Mouse (Mus musculus) urinary bladder, postnatal 36 days (tissue): ENCODE measurements around the gene Rnf2.
"Not testable (repeated sequence)": the region's sequence is repeated elsewhere in the genome, so short reads cannot be mapped to it uniquely, and the experiment has no call there.

Experiments used
- DNase-seq, 2 experiments: peaks; one replicate each; pipeline ENCODE4 v3.0.0; 2022; ENCODE audit warnings: low spot score in 2 of 2, mixed read lengths in 1 of 2

Rnf2 gene

GRCm38 (mm10) chr1:151484754-151485153 is 16.0 kb downstream of the Rnf2 start:
- no peak for DNase-seq

- peak in 1 of 2 experiments; percentile 9 for DNase-seq
Measured at GRCm38 (mm10) chr1:151483568-151483967, 17.2 kb downstream of the Rnf2 start.

GRCm38 (mm10) chr1:151482497-151482896 is 18.3 kb downstream of the Rnf2 start:
- no peak for DNase-seq

GRCm38 (mm10) chr1:151472386-151472785 is 28.4 kb downstream of the Rnf2 start:
- not testable (repeated sequence) for DNase-seq

- no peak for DNase-seq
Measured at GRCm38 (mm10) chr1:151471429-151471828, 29.3 kb downstream of the Rnf2 start.

GRCm38 (mm10) chr1:151466571-151466970 is 34.2 kb downstream of the Rnf2 start:
- DNase-seq, result no peak

- DNase-seq, result no peak
Measured at GRCm38 (mm10) chr1:151464914-151465313, 35.8 kb downstream of the Rnf2 start.

GRCm38 (mm10) chr1:151461265-151461664 is 39.5 kb downstream of the Rnf2 start:
- DNase-seq, result no peak

GRCm38 (mm10) chr1:151457087-151457486 is 43.7 kb downstream of the Rnf2 start:
- no peak for DNase-seq

- DNase-seq, result no peak
Measured at GRCm38 (mm10) chr1:151451946-151452345, 48.8 kb downstream of the Rnf2 start.

GRCm38 (mm10) chr1:151450851-151451250 is 49.9 kb downstream of the Rnf2 start:
- DNase-seq, result no peak

- DNase-seq, result no peak
Measured at GRCm38 (mm10) chr1:151449866-151450265, 50.9 kb downstream of the Rnf2 start.

- no peak for DNase-seq
Measured at GRCm38 (mm10) chr1:151435431-151435830, 65.3 kb downstream of the Rnf2 start.

GRCm38 (mm10) chr1:151429316-151429715 is 71.4 kb downstream of the Rnf2 start:
- no peak for DNase-seq

- peak; percentile 97 to 98 for DNase-seq
Measured at GRCm38 (mm10) chr1:151428263-151429221, 72.2 kb downstream of the Rnf2 start, which contains the start of the genes Swt1 and Trmt1l. Gene Swt1, minus strand, starts transcription at chr1:151428455. Gene Trmt1l, plus strand, starts transcription at chr1:151428542.

GRCm38 (mm10) chr1:151427888-151428262 is 72.9 kb downstream of the Rnf2 start:
- DNase-seq, result no peak

GRCm38 (mm10) chr1:151426947-151427600 is 73.7 kb downstream of the Rnf2 start:
- no peak for DNase-seq

- DNase-seq, result no peak
Measured at GRCm38 (mm10) chr1:151422178-151422577, 78.6 kb downstream of the Rnf2 start.

GRCm38 (mm10) chr1:151409827-151410226 is 90.9 kb downstream of the Rnf2 start:
- DNase-seq, result no peak
